Comparison of ENCODE assay signal across 9 mouse cellular contexts in genomic region chr11:95223473-95223872, GRCm38 (mm10). TPM values are rescaled to one million over a fixed set of nuclear protein-coding genes. Genes with fewer than 3 reads are reported as not detected.
DNase-seq lines count a peak whose midpoint lies in the region; ATAC-seq lines count a peak whose summit lies in the region.
"Had no signal": no experiment of that assay in that cellular context is flagged by ENCODE, and none has a peak within 500 bp of the region (broad histone marks: within the 10 kb centered on the region; RNA-seq: fewer than 3 reads in every experiment).

No protein-coding gene starts in this region.

- intact Hi-C loops in heart, postnatal 25 days (cut with DNase I) = no loop called here
- intact Hi-C loops in heart, postnatal 10 days (cut with DNase I) = no loop called here

- H3K27me3 ChIP-seq in midbrain, embryonic 10.5 days (ENCODE audit: low read depth, poor library complexity, severe bottlenecking) = peaks cover 84% of the 10 kb centered on the region

- under 1% methylated on average over 31 of the region's 31 CpGs for WGBS in midbrain, embryonic 10.5 days

- peak overlapping the region; percentile 53 for H3K4me3 ChIP-seq in midbrain, embryonic 10.5 days

- DNase-seq in heart, adult 18-20 months = peak; percentile 21 to 40
- DNase-seq in heart, postnatal 25 days (ENCODE audit: low spot score) = no peak
- peak; percentile 67 for DNase-seq in embryo, embryonic 10 days (ENCODE audit: low spot score)
- DNase-seq in heart, postnatal 10 days = peak; percentile 31 to 51
- peak; percentile 53 to 75 for DNase-seq in kidney, postnatal 36 days
- peak; percentile 37 for DNase-seq in midbrain, embryonic 10.5 days (ENCODE audit: low spot score)
- no peak for DNase-seq in layer of hippocampus, adult 8-10 months (ENCODE audit: low spot score in 2 of 2)

- no peak for ATAC-seq in CD4-positive, CD25-positive, alpha-beta regulatory T cell, adult 4 months

- no peaks in the 10 kb centered on the region for H3K9me3 ChIP-seq in midbrain, embryonic 10.5 days (replicated peaks)

- H3K27ac ChIP-seq in midbrain, embryonic 10.5 days (replicated peaks) = peak overlapping the region; percentile 63; the same call in 1 of the 2 replicates

- peaks cover 22% of the 10 kb centered on the region for H3K4me1 ChIP-seq in midbrain, embryonic 10.5 days

- no peaks in the 10 kb centered on the region for H3K36me3 ChIP-seq in midbrain, embryonic 10.5 days

RNA-seq across cellular contexts. Expression of gene Tac4, which starts 37.9 kb away (rescaled TPM):
- not detected for total RNA-seq in heart, adult 18-20 months (2021)
- not detected for total RNA-seq in heart, postnatal 25 days (2021)
- total RNA-seq in heart, postnatal 10 days (2021) = not detected
- polyA plus RNA-seq in midbrain, embryonic 10.5 days (2016; fragmentation: Nextera tagmentation; extraction: Ambion mirVana) = not detected in 2 replicates
- not detected for polyA plus RNA-seq in CD4-positive, CD25-positive, alpha-beta regulatory T cell, adult 4 months (2017; shearing (Covaris generic))
- not detected for total RNA-seq in layer of hippocampus, adult 8-10 months (2022)
- polyA plus RNA-seq: gonadal fat pad, adult 2 months had no signal

Comparison
In these comparisons a context has a peak if more than half of its experiments do, and no peak if none do; other contexts are left out.
1. DNase-seq: peak in heart, adult 18-20 months (2 of 2), embryo, embryonic 10 days (single experiment), heart, postnatal 10 days (2 of 2), kidney, postnatal 36 days (2 of 2) and midbrain, embryonic 10.5 days (single experiment); none in heart, postnatal 25 days (single experiment) and layer of hippocampus, adult 8-10 months (0 of 2).